In genomic region chr6:118828187-118828586, GRCm38 (mm10) we compare ENCODE assay signal across 13 mouse cellular contexts.
A peak's percentile ranks its signal among the peaks of the same experiment; 100 is the strongest.
DNase-seq lines count a peak whose midpoint lies in the region; ATAC-seq lines count a peak whose summit lies in the region.
"Had no signal": no experiment of that assay in that cellular context is flagged by ENCODE, and none has a peak within 500 bp of the region (broad histone marks: within the 10 kb centered on the region; RNA-seq: fewer than 3 reads in every experiment).

No protein-coding gene starts in this region.

- no peak for DNase-seq in hindbrain, embryonic 10.5 days (ENCODE audit: low spot score)
- no peak for DNase-seq in embryonic facial prominence, embryonic 11.5 days (ENCODE audit: low spot score)
- DNase-seq in forebrain, embryonic 14.5 days (ENCODE audit: low spot score), result no peak
- no peak for DNase-seq in lung, postnatal 25 days (ENCODE audit: low spot score)
- DNase-seq in thymus, postnatal 36 days, result no peak
- DNase-seq: adrenal gland, adult 8-10 months; kidney, postnatal 10 days; liver, postnatal 0 days had no signal

- no peaks in the 10 kb centered on the region for H3K36me3 ChIP-seq in hindbrain, embryonic 10.5 days
- H3K36me3 ChIP-seq in hindbrain, embryonic 16.5 days (ENCODE audit: control insufficient read depth, insufficient read depth, low read length), result no peaks in the 10 kb centered on the region
- no peaks in the 10 kb centered on the region for H3K36me3 ChIP-seq in embryonic facial prominence, embryonic 11.5 days (replicated peaks; ENCODE audit: control insufficient read depth, insufficient read depth, low read depth, low read length)
- H3K36me3 ChIP-seq in forebrain, embryonic 14.5 days (ENCODE audit: control insufficient read depth, insufficient read depth, low read length), result no peaks in the 10 kb centered on the region
- no peaks in the 10 kb centered on the region for H3K36me3 ChIP-seq in midbrain, embryonic 13.5 days

- H3K27me3 ChIP-seq in hindbrain, embryonic 10.5 days (ENCODE audit: insufficient read depth, poor library complexity, severe bottlenecking), result no peaks in the 10 kb centered on the region; the same call in 1 of the 2 replicates
- no peaks in the 10 kb centered on the region for H3K27me3 ChIP-seq in hindbrain, embryonic 16.5 days (replicated peaks; ENCODE audit: control insufficient read depth, insufficient read depth, low read length)
- no peaks in the 10 kb centered on the region for H3K27me3 ChIP-seq in embryonic facial prominence, embryonic 11.5 days (ENCODE audit: control insufficient read depth, insufficient read depth, low read length)
- H3K27me3 ChIP-seq in forebrain, embryonic 14.5 days (replicated peaks; ENCODE audit: control insufficient read depth, insufficient read depth, low read length), result no peaks in the 10 kb centered on the region
- H3K27me3 ChIP-seq in midbrain, embryonic 13.5 days, result no peaks in the 10 kb centered on the region
- H3K27me3 ChIP-seq: Patski had no signal

- no peak overlapping the region for H3K9ac ChIP-seq in hindbrain, embryonic 16.5 days (ENCODE audit: low read depth, low read length)
- H3K9ac ChIP-seq in embryonic facial prominence, embryonic 11.5 days (replicated peaks; ENCODE audit: low read length), result 0 out of 2 replicates have a peak overlapping the region, but pooled peaks have one; percentile 18
- no peak overlapping the region for H3K9ac ChIP-seq in forebrain, embryonic 14.5 days (ENCODE audit: low read length)
- H3K9ac ChIP-seq in midbrain, embryonic 13.5 days (replicated peaks), result no peak overlapping the region
- H3K9ac ChIP-seq: liver, postnatal 0 days had no signal

- H3K4me1 ChIP-seq in hindbrain, embryonic 10.5 days (replicated peaks), result peaks cover 16% of the 10 kb centered on the region
- peaks cover 17% of the 10 kb centered on the region for H3K4me1 ChIP-seq in hindbrain, embryonic 16.5 days (ENCODE audit: control insufficient read depth, insufficient read depth, low read depth, low read length)
- peaks cover 4% of the 10 kb centered on the region; the same call in 1 of the 2 replicates for H3K4me1 ChIP-seq in embryonic facial prominence, embryonic 11.5 days (ENCODE audit: control insufficient read depth, insufficient read depth, low read length)
- H3K4me1 ChIP-seq in forebrain, embryonic 14.5 days (ENCODE audit: control insufficient read depth, insufficient read depth, low read length), result peaks cover 7% of the 10 kb centered on the region
- peaks cover 12% of the 10 kb centered on the region for H3K4me1 ChIP-seq in midbrain, embryonic 13.5 days (replicated peaks)

- no peaks in the 10 kb centered on the region for H3K9me3 ChIP-seq in hindbrain, embryonic 10.5 days
- H3K9me3 ChIP-seq in hindbrain, embryonic 16.5 days (ENCODE audit: control insufficient read depth, low read length), result no peaks in the 10 kb centered on the region
- H3K9me3 ChIP-seq in embryonic facial prominence, embryonic 11.5 days (replicated peaks; ENCODE audit: control insufficient read depth, low read length), result no peaks in the 10 kb centered on the region
- no peaks in the 10 kb centered on the region for H3K9me3 ChIP-seq in forebrain, embryonic 14.5 days (replicated peaks; ENCODE audit: control insufficient read depth, low read length)
- no peaks in the 10 kb centered on the region for H3K9me3 ChIP-seq in midbrain, embryonic 13.5 days

- H3K27ac ChIP-seq in hindbrain, embryonic 10.5 days, result peak overlapping the region; percentile 83
- no peak overlapping the region for H3K27ac ChIP-seq in hindbrain, embryonic 16.5 days (ENCODE audit: low read depth, low read length)
- H3K27ac ChIP-seq in embryonic facial prominence, embryonic 11.5 days (replicated peaks; ENCODE audit: low read depth, low read length), result no peak overlapping the region
- peak overlapping the region; percentile 49; the same call in 1 of the 2 replicates for H3K27ac ChIP-seq in forebrain, embryonic 14.5 days (ENCODE audit: low read depth, low read length)
- peak overlapping the region; percentile 11; the same call in 1 of the 2 replicates for H3K27ac ChIP-seq in midbrain, embryonic 13.5 days

- no peak overlapping the region for H3K4me3 ChIP-seq in hindbrain, embryonic 10.5 days
- H3K4me3 ChIP-seq in hindbrain, embryonic 16.5 days (ENCODE audit: low read length), result no peak overlapping the region
- H3K4me3 ChIP-seq in embryonic facial prominence, embryonic 11.5 days (ENCODE audit: low read depth, low read length), result no peak overlapping the region
- no peak overlapping the region for H3K4me3 ChIP-seq in forebrain, embryonic 14.5 days (ENCODE audit: low read depth, low read length)
- no peak overlapping the region for H3K4me3 ChIP-seq in midbrain, embryonic 13.5 days (replicated peaks)

- 82% methylated on average over 4 of the region's 4 CpGs for WGBS in hindbrain, embryonic 10.5 days
- WGBS in hindbrain, embryonic 16.5 days, result 68% methylated on average over 4 of the region's 4 CpGs
- WGBS in embryonic facial prominence, embryonic 11.5 days, result 86% methylated on average over 4 of the region's 4 CpGs
- WGBS in forebrain, embryonic 14.5 days, result 88% methylated on average over 4 of the region's 4 CpGs
- 84% methylated on average over 4 of the region's 4 CpGs for WGBS in midbrain, embryonic 13.5 days

- no peak for ATAC-seq in hindbrain, embryonic 16.5 days
- ATAC-seq in embryonic facial prominence, embryonic 11.5 days (replicated peaks; ENCODE audit: insufficient number of reproducible peaks, low FRiP score, low TSS enrichment, low read depth), result no peak
- ATAC-seq in forebrain, embryonic 14.5 days, result no peak
- ATAC-seq in midbrain, embryonic 13.5 days, result no peak
- ATAC-seq in frontal cortex, adult (ENCODE audit: low TSS enrichment), result no peak
- ATAC-seq: CD4-positive, CD25-positive, alpha-beta regulatory T cell, adult 4 months; liver, postnatal 0 days; Patski had no signal

- no peak overlapping the region for H3K4me2 ChIP-seq in hindbrain, embryonic 16.5 days (ENCODE audit: low read length)
- no peak overlapping the region for H3K4me2 ChIP-seq in embryonic facial prominence, embryonic 11.5 days (ENCODE audit: low read depth, low read length)
- H3K4me2 ChIP-seq in forebrain, embryonic 14.5 days (ENCODE audit: low read length), result no peak overlapping the region
- no peak overlapping the region for H3K4me2 ChIP-seq in midbrain, embryonic 13.5 days (replicated peaks)

Comparison
In these comparisons a context has a peak if more than half of its experiments do, and no peak if none do; other contexts are left out.
1. H3K27ac ChIP-seq: peak in hindbrain, embryonic 10.5 days (single experiment), forebrain, embryonic 14.5 days (single experiment) and midbrain, embryonic 13.5 days (single experiment); none in hindbrain, embryonic 16.5 days (single experiment) and embryonic facial prominence, embryonic 11.5 days (single experiment).